Mouse (Mus musculus) naive thymus-derived CD4-positive, alpha-beta T cell, adult 2 months (primary cell): ENCODE results near the gene Gm4131.
A peak's percentile ranks its signal among the peaks of the same experiment; 100 is the strongest.

Experiments
- DNase-seq: peaks from one replicate; pipeline ENCODE4 v3.0.0-alpha.2; 2011; ENCODE audit warnings: low read depth

Gene Gm4131

GRCm38 (mm10) chr14:62457420-62458181, 109.1 kb downstream of the Gm4131 start:
- peak; percentile 76 for DNase-seq

GRCm38 (mm10) chr14:62456239-62456747, 110.4 kb downstream of the Gm4131 start, which contains the start of gene Gucy1b2:
Gucy1b2 (minus strand) TSS chr14:62456289.
- no peak for DNase-seq

GRCm38 (mm10) chr14:62455570-62455879, 111.2 kb downstream of the Gm4131 start:
- DNase-seq: no peak

GRCm38 (mm10) chr14:62454760-62455569, 111.8 kb downstream of the Gm4131 start:
- DNase-seq: no peak

GRCm38 (mm10) chr14:62454136-62454535, 112.6 kb downstream of the Gm4131 start:
- no peak for DNase-seq

GRCm38 (mm10) chr14:62453276-62453675, 113.4 kb downstream of the Gm4131 start:
- no peak for DNase-seq

GRCm38 (mm10) chr14:62450706-62451105, 116.0 kb downstream of the Gm4131 start:
- DNase-seq: no peak

- no peak for DNase-seq
These were observed 119.5 kb downstream of the Gm4131 start for GRCm38 (mm10) chr14:62447214-62447548.

- no peak for DNase-seq
These were observed 120.1 kb downstream of the Gm4131 start for GRCm38 (mm10) chr14:62446385-62447213.

GRCm38 (mm10) chr14:62443840-62444430, 122.8 kb downstream of the Gm4131 start:
- no peak for DNase-seq

- DNase-seq: no peak
These were observed 123.8 kb downstream of the Gm4131 start for GRCm38 (mm10) chr14:62442971-62443370.

- no peak for DNase-seq
These were observed 126.7 kb downstream of the Gm4131 start for GRCm38 (mm10) chr14:62440036-62440435.

- DNase-seq: no peak
These were observed 128.5 kb downstream of the Gm4131 start for GRCm38 (mm10) chr14:62438236-62438635.

GRCm38 (mm10) chr14:62437806-62438205, 128.9 kb downstream of the Gm4131 start:
- no peak for DNase-seq

- no peak for DNase-seq
These were observed 141.4 kb downstream of the Gm4131 start for GRCm38 (mm10) chr14:62425277-62425691.

- DNase-seq: no peak
These were observed 144.5 kb downstream of the Gm4131 start for GRCm38 (mm10) chr14:62422265-62422664.

GRCm38 (mm10) chr14:62417501-62417900, 149.2 kb downstream of the Gm4131 start:
- DNase-seq: no peak

GRCm38 (mm10) chr14:62416742-62417134, 150.0 kb downstream of the Gm4131 start:
- DNase-seq: no peak

- no peak for DNase-seq
These were observed 150.5 kb downstream of the Gm4131 start for GRCm38 (mm10) chr14:62416007-62416741.
